Comparison of ENCODE assay signal across 16 mouse cellular contexts in the genomic region with DNA sequence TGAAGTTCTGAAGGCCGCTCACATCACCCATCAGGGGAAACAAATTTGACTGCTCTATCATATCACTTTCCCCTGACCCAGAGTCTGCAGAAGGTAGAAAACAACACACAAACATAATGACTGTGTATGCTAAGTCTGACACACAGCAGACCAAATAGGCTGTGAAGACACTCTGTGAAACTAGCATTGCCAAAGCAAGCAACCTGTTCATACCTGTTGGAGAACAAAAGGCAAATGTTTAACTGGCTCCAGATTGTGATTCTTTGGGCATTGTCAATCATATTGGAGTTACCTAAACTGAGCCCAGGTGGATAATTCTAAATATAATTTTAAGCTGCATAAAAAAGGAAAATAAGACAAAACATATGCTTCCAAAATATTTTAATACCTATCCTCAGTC.
"Had no signal": no experiment of that assay in that cellular context is flagged by ENCODE, and none has a peak within 500 bp of the region (broad histone marks: within the 10 kb centered on the region; RNA-seq: fewer than 3 reads in every experiment).

No protein-coding gene starts in this region.

- H3K36me3 ChIP-seq: neural tube, embryonic 12.5 days; neural tube, embryonic 13.5 days; neural tube, embryonic 15.5 days; stomach, embryonic 15.5 days had no signal

- H3K4me3 ChIP-seq: neural tube, embryonic 12.5 days; neural tube, embryonic 13.5 days; neural tube, embryonic 15.5 days; stomach, embryonic 15.5 days had no signal

- H3K4me1 ChIP-seq: neural tube, embryonic 12.5 days; neural tube, embryonic 13.5 days; stomach, embryonic 15.5 days had no signal

- H3K9ac ChIP-seq: neural tube, embryonic 12.5 days; neural tube, embryonic 13.5 days; neural tube, embryonic 15.5 days; stomach, embryonic 15.5 days had no signal

- H3K4me2 ChIP-seq: neural tube, embryonic 12.5 days; neural tube, embryonic 13.5 days; neural tube, embryonic 15.5 days; stomach, embryonic 15.5 days had no signal

- H3K9me3 ChIP-seq: neural tube, embryonic 12.5 days; neural tube, embryonic 13.5 days; neural tube, embryonic 15.5 days; stomach, embryonic 15.5 days had no signal

- DNase-seq: retina, postnatal 1 day; right cerebral cortex, adult 18-20 months; right cerebral cortex, postnatal 14 days; right cerebral cortex, postnatal 25 days; right cerebral cortex, postnatal 4 days; spleen, adult 18-20 months; thymus, adult 18-20 months; thymus, adult 2 months; thymus, postnatal 14 days; thymus, postnatal 25 days; thymus, postnatal 36 days; thymus, postnatal 4 days had no signal

- H3K27me3 ChIP-seq: neural tube, embryonic 12.5 days; neural tube, embryonic 13.5 days; neural tube, embryonic 15.5 days; stomach, embryonic 15.5 days had no signal

- H3K27ac ChIP-seq: neural tube, embryonic 12.5 days; neural tube, embryonic 13.5 days; neural tube, embryonic 15.5 days; stomach, embryonic 15.5 days had no signal
